Comparison of ENCODE assay signal across 9 mouse cellular contexts in genomic region chr9:58534766-58535165, GRCm38 (mm10). TPM values are rescaled to one million over a fixed set of nuclear protein-coding genes. Genes with fewer than 3 reads are reported as not detected.
DNase-seq lines count a peak whose midpoint lies in the region; ATAC-seq and TF ChIP-seq lines count a peak whose summit lies in the region.
"Had no signal": no experiment of that assay in that cellular context is flagged by ENCODE, and none has a peak within 500 bp of the region (broad histone marks: within the 10 kb centered on the region; RNA-seq: fewer than 3 reads in every experiment).

No protein-coding gene starts in this region.

- no peak overlapping the region for H3K27ac ChIP-seq in heart, embryonic 10.5 days
- no peak overlapping the region for H3K27ac ChIP-seq in limb, embryonic 10.5 days
- H3K27ac ChIP-seq: stomach, embryonic 15.5 days had no signal

- intact Hi-C loops in heart, postnatal 10 days (cut with DNase I) = loop anchor here (1.0 to 5.0 kb wide), 2 partner anchors 204 to 338 kb away; no protein-coding TSS in a partner anchor
- intact Hi-C loops in heart, postnatal 36 days (cut with DNase I) = loop anchor here (1.0 to 5.0 kb wide), 3 partner anchors 118 to 393 kb away; no protein-coding TSS in a partner anchor

- 29% methylated on average over 1 of the region's 1 CpGs for WGBS in heart, embryonic 10.5 days
- WGBS in limb, embryonic 10.5 days = 56% methylated on average over 1 of the region's 1 CpGs

- no peak overlapping the region for H3K4me3 ChIP-seq in heart, embryonic 10.5 days
- no peak overlapping the region for H3K4me3 ChIP-seq in G1E (ENCODE audit: low read depth, low read length)
- no peak overlapping the region for H3K4me3 ChIP-seq in limb, embryonic 10.5 days
- H3K4me3 ChIP-seq: stomach, embryonic 15.5 days had no signal

- no peaks in the 10 kb centered on the region for H3K9me3 ChIP-seq in heart, embryonic 10.5 days
- peaks cover 5% of the 10 kb centered on the region for H3K9me3 ChIP-seq in G1E (replicated peaks)
- H3K9me3 ChIP-seq in limb, embryonic 10.5 days (replicated peaks) = no peaks in the 10 kb centered on the region
- H3K9me3 ChIP-seq: stomach, embryonic 15.5 days had no signal

- no peaks in the 10 kb centered on the region for H3K27me3 ChIP-seq in heart, embryonic 10.5 days (ENCODE audit: insufficient read depth, poor library complexity, severe bottlenecking)
- H3K27me3 ChIP-seq in G1E (ENCODE audit: insufficient read depth, low read length) = peaks cover 39% of the 10 kb centered on the region
- H3K27me3 ChIP-seq in limb, embryonic 10.5 days (ENCODE audit: low read depth, poor library complexity, severe bottlenecking) = no peaks in the 10 kb centered on the region
- H3K27me3 ChIP-seq: stomach, embryonic 15.5 days had no signal

- no peak for ATAC-seq in G1E (ENCODE audit: extremely low read depth, insufficient number of reproducible peaks, low FRiP score, poor library complexity, severe bottlenecking)
- ATAC-seq in monocyte, adult 5-6 weeks (replicated peaks; ENCODE audit: insufficient number of reproducible peaks, low FRiP score, low TSS enrichment, poor library complexity, severe bottlenecking) = peak; percentile 42; the same call in 1 of the 2 replicates

- peaks cover 18% of the 10 kb centered on the region; the same call in 1 of the 2 replicates for H3K4me1 ChIP-seq in heart, embryonic 10.5 days
- peaks cover 33% of the 10 kb centered on the region for H3K4me1 ChIP-seq in G1E (ENCODE audit: insufficient read depth, low read depth, low read length)
- H3K4me1 ChIP-seq in limb, embryonic 10.5 days = no peaks in the 10 kb centered on the region; the same call in 1 of the 2 replicates
- H3K4me1 ChIP-seq: stomach, embryonic 15.5 days had no signal

- TF ChIP-seq CTCF in G1E (IDR thresholded peaks at IDR 0.05; ENCODE audit: low read depth, low read length) = peak; percentile 52

- peak; percentile 69 to 82 for DNase-seq in heart, postnatal 10 days
- DNase-seq in heart, embryonic 10.5 days (ENCODE audit: low spot score) = no peak
- DNase-seq in G1E (ENCODE audit: low spot score) = peak; percentile 51
- peak; percentile 73 for DNase-seq in cerebellum, adult 9-11 months
- DNase-seq in heart, postnatal 36 days = peak; percentile 42 to 44
- DNase-seq in limb, embryonic 10.5 days (ENCODE audit: low spot score) = peak; percentile 44
- DNase-seq in yolk sac, embryonic 10.5 days (ENCODE audit: low spot score) = peak; percentile 37

- H3K36me3 ChIP-seq in heart, embryonic 10.5 days = peaks cover 64% of the 10 kb centered on the region
- H3K36me3 ChIP-seq in G1E (replicated peaks) = no peaks in the 10 kb centered on the region
- peaks cover 87% of the 10 kb centered on the region for H3K36me3 ChIP-seq in limb, embryonic 10.5 days

RNA-seq across cellular contexts. Expression of gene Cd276, which starts 20.5 kb away (rescaled TPM):
- total RNA-seq in heart, postnatal 10 days (2021) = 10 to 100 TPM; 29.8 to 30.6 TPM
- 33.1 and 38.8 TPM in 2 replicates for polyA plus RNA-seq in heart, embryonic 10.5 days (2016; fragmentation: Nextera tagmentation; extraction: Ambion mirVana)
- total RNA-seq in G1E (2014; fragmentation: Nextera tagmentation) (0.38 and 0.87 TPM in 2 replicates), G1E (2017) (0.16 and 0.17 TPM in 2 replicates)
- polyA plus RNA-seq in G1E (2012) = 0.19 and 0.28 TPM in 2 replicates
- 1 to 10 TPM; 8.1 to 9.9 TPM for total RNA-seq in heart, postnatal 36 days (2021)
- polyA plus RNA-seq in limb, embryonic 10.5 days (2016; fragmentation: Nextera tagmentation; extraction: Ambion mirVana) = 57.0 and 64.8 TPM in 2 replicates
- total RNA-seq in monocyte, adult 5-6 weeks (2017) = 0.29 to 7.2 TPM (median 0.53 TPM) in 3 replicates

RNA-seq across cellular contexts. Expression of gene Insyn1, which starts 46.4 kb away (rescaled TPM):
- 10 to 100 TPM; 11.0 to 11.4 TPM for total RNA-seq in heart, postnatal 10 days (2021)
- 1.2 and 1.3 TPM in 2 replicates for polyA plus RNA-seq in heart, embryonic 10.5 days (2016; fragmentation: Nextera tagmentation; extraction: Ambion mirVana)
- total RNA-seq in G1E (2014; fragmentation: Nextera tagmentation) = not detected in 2 replicates
- total RNA-seq in G1E (2017) = 0.05 and 0.12 TPM in 2 replicates
- polyA plus RNA-seq in G1E (2012) = not detected in 2 replicates
- total RNA-seq in heart, postnatal 36 days (2021) = 10 to 100 TPM; 15.0 to 19.2 TPM
- 1.2 and 1.3 TPM in 2 replicates for polyA plus RNA-seq in limb, embryonic 10.5 days (2016; fragmentation: Nextera tagmentation; extraction: Ambion mirVana)
- not detected in 3 replicates for total RNA-seq in monocyte, adult 5-6 weeks (2017)

RNA-seq across cellular contexts. Expression of gene Nptn, which starts 47.3 kb away (rescaled TPM):
- total RNA-seq in heart, postnatal 10 days (2021) = 100 to 1,000 TPM; 186 to 201 TPM
- 88.3 and 103 TPM in 2 replicates for polyA plus RNA-seq in heart, embryonic 10.5 days (2016; fragmentation: Nextera tagmentation; extraction: Ambion mirVana)
- total RNA-seq in G1E (2014; fragmentation: Nextera tagmentation) = 118 and 124 TPM in 2 replicates
- 162 and 163 TPM in 2 replicates for total RNA-seq in G1E (2017)
- 115 and 121 TPM in 2 replicates for polyA plus RNA-seq in G1E (2012)
- 100 to 1,000 TPM; 130 to 145 TPM for total RNA-seq in heart, postnatal 36 days (2021)
- polyA plus RNA-seq in limb, embryonic 10.5 days (2016; fragmentation: Nextera tagmentation; extraction: Ambion mirVana) = 50.4 and 50.5 TPM in 2 replicates
- 321 to 443 TPM (median 357 TPM) in 3 replicates for total RNA-seq in monocyte, adult 5-6 weeks (2017)

Comparison
In these comparisons a context has a peak if more than half of its experiments do, and no peak if none do; other contexts are left out.
1. RNA of gene Insyn1, which starts 46.4 kb away (total RNA-seq): 15.0 to 19.2 TPM in heart, postnatal 36 days and 11.0 to 11.4 TPM in heart, postnatal 10 days; 0.05 to 0.12 TPM in G1E and not detected in monocyte, adult 5-6 weeks; every median in the first group is over 10 times any median in the second.